In genomic region chr10:68090197-68090535, GRCm38 (mm10) we compare ENCODE assay signal across 8 mouse cellular contexts.
DNase-seq lines count a peak whose midpoint lies in the region; TF ChIP-seq lines count a peak whose summit lies in the region.
"Had no signal": no experiment of that assay in that cellular context is flagged by ENCODE, and none has a peak within 500 bp of the region (broad histone marks: within the 10 kb centered on the region; RNA-seq: fewer than 3 reads in every experiment).

No protein-coding gene starts in this region.

- TF ChIP-seq EP300 in heart, adult 2 months (IDR thresholded peaks at IDR 0.05; ENCODE audit: insufficient read depth, low read depth, low read length): peak; percentile 98

- H3K27ac ChIP-seq in heart, adult 2 months: peak overlapping the region; percentile 89
- H3K27ac ChIP-seq: liver, embryonic 15.5 days had no signal

- H3K4me1 ChIP-seq in heart, adult 2 months (ENCODE audit: control insufficient read depth, insufficient read depth, low read length): peaks cover 22% of the 10 kb centered on the region

- intact Hi-C loops in heart, adult 2 months (cut with DNase I): loop anchor here (1.0 to 5.0 kb wide), 4 partner anchors 35 to 192 kb away; no protein-coding TSS in a partner anchor

- 4% methylated on average over 4 of the region's 4 CpGs for WGBS in heart, adult 2 months

- TF ChIP-seq CTCF in heart, adult 2 months (IDR thresholded peaks at IDR 0.05): peak; percentile 37

- H3K9ac ChIP-seq in heart, adult 2 months (ENCODE audit: low read depth, low read length): peak overlapping the region; percentile 48
- H3K9ac ChIP-seq: liver, embryonic 15.5 days had no signal

- peak; percentile 94 for DNase-seq in NIH3T3 (ENCODE audit: low read depth)
- DNase-seq in adrenal gland, postnatal 36 days: peak; percentile 87 to 89
- peak; percentile 87 to 90 for DNase-seq in heart, adult 2 months
- peak; percentile 83 to 85 for DNase-seq in kidney, postnatal 25 days
- peak; percentile 87 for DNase-seq in testis, postnatal 10 days (ENCODE audit: low spot score)
- DNase-seq in B cell, adult 2 months: no peak
- DNase-seq in right cerebral cortex, adult 2 months (ENCODE audit: low spot score in 2 of 2): no peak

- H3K79me2 ChIP-seq in heart, adult 2 months (replicated peaks; ENCODE audit: control insufficient read depth, insufficient read depth, low read length): no peaks in the 10 kb centered on the region

- no peak overlapping the region for H3K4me3 ChIP-seq in heart, adult 2 months
- H3K4me3 ChIP-seq: liver, embryonic 15.5 days had no signal

- 0 out of 2 replicates have a peak, but pooled peaks have one; percentile 20 for TF ChIP-seq POLR2A in heart, adult 2 months (IDR thresholded peaks at IDR 0.05; ENCODE audit: insufficient read depth, low read depth, low read length)

- peaks cover 21% of the 10 kb centered on the region for H3K36me3 ChIP-seq in heart, adult 2 months (ENCODE audit: control insufficient read depth, insufficient read depth, low read length)
- H3K36me3 ChIP-seq: liver, embryonic 15.5 days had no signal

- H3K27me3 ChIP-seq in heart, adult 2 months (ENCODE audit: control insufficient read depth, insufficient read depth, low read length): no peaks in the 10 kb centered on the region
- H3K27me3 ChIP-seq: liver, embryonic 15.5 days had no signal

Comparison
In these comparisons a context has a peak if more than half of its experiments do, and no peak if none do; other contexts are left out.
1. DNase-seq: peak in NIH3T3 (single experiment), adrenal gland, postnatal 36 days (2 of 2), heart, adult 2 months (2 of 2), kidney, postnatal 25 days (2 of 2) and testis, postnatal 10 days (single experiment); none in B cell, adult 2 months (0 of 2) and right cerebral cortex, adult 2 months (0 of 2).